Mouse (Mus musculus) adrenal gland, adult 18-20 months (tissue): ENCODE measurements around the gene Plcxd2. TPM values are rescaled to one million over a fixed set of nuclear protein-coding genes. Genes with fewer than 3 reads are reported as not detected.

Source experiments
- DNase-seq, 2 experiments: peaks; one replicate each; pipeline ENCODE4 v3.0.0; 2021 to 2022; ENCODE audit warnings: low spot score in 2 of 2
- total RNA-seq, 2 experiments: library from RNA; stranded (reverse); gene quantifications; 1 replicate in 1 of 2; 2 replicates in 1 of 2; pipeline ENCODE4 v1.2.3; 2021

Gene Plcxd2
- total RNA-seq, 2 experiments from 2014 or later: 0.51 to 0.53 TPM

GRCm38 (mm10) chr16:45942169-45942891 lies 67.7 kb downstream of the Plcxd2 start:
- no peak for DNase-seq

DNA sequence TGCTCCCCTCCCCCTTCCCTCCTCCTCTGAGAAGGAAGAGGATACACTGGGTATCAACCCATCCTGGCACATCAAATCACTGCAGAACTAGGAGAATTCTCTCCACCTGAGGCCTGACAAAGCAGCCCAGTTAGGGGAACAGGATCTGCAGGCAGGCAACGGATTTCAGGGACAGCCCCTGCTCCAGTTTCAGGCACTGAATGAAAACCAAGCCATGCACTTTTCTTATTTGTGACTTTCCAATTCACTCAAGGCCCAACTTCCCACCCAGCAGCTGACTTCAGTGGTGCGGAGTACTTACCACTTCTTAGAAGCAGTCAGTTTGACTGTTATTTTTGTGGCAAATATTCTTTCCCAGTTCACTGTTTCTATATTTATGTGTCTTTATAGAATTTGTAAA lies 69.3 kb downstream of the Plcxd2 start:
- DNase-seq: no peak

DNA sequence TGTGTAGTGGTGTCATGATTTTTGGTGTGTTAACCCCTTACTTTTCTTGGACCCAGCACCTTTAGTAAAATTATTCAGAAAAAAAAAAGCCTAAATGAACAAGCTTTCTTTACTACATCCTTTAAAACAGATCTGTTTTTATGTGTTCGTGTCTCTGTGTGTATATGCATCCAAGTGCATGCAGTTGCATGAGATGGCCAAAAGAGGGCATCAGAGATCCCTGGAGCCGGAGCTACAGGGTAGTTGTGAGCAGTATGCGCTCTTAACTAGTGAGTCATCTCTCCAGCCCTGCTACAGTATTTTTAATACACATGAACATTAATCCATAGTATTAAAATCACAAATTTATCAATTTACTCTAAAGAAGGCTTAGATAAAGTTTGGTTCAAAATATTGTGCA lies 70.6 kb downstream of the Plcxd2 start:
- no peak for DNase-seq

- no peak for DNase-seq
These were observed 72.6 kb downstream of the Plcxd2 start for GRCm38 (mm10) chr16:45937381-45937780.

DNA sequence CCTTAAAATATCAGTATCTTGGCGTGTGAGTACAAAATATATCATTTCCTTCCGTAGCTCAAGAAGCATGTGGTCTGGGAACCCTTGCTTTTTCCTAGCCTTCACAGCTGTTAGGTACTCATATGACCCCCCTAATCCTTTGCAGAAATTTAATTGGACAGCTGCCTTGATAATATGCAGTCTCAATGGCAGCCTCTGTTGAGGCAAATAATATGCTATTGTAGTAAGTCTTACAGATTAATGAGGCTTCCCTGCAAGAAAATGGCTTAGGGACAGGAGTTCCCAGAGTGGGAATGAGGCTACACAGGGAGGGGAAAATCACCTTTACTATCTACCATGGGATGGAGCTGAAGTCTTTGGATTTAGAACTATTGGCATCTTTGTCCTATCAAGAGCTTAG lies 73.5 kb downstream of the Plcxd2 start:
- DNase-seq: no peak

- DNase-seq: no peak
These were observed 74.0 kb downstream of the Plcxd2 start for GRCm38 (mm10) chr16:45935956-45936483.

- no peak for DNase-seq
These were observed 75.2 kb downstream of the Plcxd2 start for GRCm38 (mm10) chr16:45934721-45935407.

DNA sequence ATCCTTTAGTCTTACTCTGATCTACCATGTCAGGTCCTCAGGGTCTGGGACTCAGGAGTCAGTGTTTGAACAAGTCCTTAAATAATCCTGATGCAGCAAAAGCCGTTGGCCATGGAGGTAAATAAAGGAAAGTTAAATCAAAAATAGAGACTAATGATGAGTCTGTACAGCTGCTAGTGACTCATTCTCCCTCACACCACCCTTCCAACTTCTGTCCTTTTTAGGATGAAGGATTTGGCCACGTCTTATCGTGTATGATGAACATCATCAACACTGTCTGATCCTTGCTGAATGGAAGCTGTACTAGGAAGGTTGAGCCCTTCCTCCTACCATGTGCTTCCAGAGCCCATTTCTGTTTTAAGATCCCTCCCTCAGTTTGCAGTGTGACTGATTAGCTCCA lies 79.7 kb downstream of the Plcxd2 start:
- DNase-seq: no peak

DNA sequence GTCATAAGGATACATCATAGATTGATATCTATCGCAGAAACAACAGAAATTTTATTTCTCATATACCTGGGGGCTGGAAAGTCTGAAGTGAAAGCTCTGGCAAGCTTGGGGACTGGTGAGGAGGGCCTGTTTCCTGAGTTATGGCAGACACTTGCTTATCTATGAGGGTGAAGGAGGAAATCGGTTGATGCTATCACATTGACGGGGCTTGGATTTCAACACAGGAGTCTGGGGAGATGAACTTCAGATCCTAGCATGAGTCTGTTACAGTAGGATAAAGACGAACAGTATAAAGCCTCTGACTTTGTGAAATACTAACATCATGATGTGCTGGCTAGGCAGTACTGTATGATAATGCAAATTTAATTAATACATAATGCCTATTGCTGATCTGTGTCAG lies 81.9 kb downstream of the Plcxd2 start:
- DNase-seq: no peak

GRCm38 (mm10) chr16:45927601-45928000 lies 82.4 kb downstream of the Plcxd2 start:
- no peak for DNase-seq

DNA sequence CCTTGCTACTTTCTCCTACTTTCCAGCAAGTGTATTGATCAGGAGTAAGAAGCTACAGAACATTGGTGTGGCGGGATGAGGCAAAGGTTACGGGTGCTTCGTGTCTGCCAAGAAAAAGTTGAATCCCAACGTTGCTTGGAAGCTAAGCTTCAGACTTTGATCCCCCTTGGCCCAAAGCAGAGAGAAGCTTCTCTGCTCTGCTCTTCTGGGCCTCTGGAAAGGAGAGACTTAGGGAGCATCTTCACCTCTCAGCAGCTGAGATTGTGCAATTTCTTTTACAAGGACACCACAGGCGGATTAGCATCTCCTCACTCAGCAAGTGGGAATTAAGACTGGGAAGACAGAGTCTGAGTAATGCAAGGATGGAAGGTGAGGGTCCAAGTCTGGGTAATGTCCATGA lies 83.1 kb downstream of the Plcxd2 start:
- no peak for DNase-seq

GRCm38 (mm10) chr16:45923731-45924424 lies 86.1 kb downstream of the Plcxd2 start:
- no peak for DNase-seq

DNA sequence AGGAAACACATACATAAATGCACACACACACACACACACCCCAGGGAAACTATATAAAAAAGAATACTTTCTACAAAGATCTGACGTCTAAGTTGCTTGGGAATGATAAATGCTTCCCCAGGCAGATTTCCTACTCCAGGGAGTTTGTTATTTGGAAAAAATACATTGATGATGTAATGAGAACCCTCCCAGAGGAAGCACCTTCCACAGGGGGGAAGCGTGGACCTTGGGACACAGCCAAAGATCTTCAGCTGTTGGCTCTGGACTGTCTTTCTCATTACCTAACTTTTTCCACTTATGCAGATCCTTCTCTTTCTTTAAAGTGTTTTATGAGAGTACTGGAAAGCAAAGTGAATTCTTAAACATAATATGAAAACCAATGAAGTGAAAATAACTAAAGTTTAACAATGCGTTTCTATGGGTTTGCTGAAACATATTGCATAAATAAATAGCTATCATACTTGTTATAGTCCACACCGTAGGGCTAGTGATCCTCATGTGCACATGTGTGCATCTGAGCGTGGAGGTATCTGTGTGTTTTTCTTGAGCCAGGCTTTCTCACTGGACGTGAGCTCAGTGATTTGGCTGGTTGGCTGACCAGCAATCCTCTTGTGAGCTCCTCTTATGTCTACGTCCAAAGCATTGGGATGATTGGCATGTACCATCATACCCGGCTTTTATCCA lies 87.3 kb downstream of the Plcxd2 start:
- peak in 1 of 2 experiments; percentile 25 for DNase-seq

DNA sequence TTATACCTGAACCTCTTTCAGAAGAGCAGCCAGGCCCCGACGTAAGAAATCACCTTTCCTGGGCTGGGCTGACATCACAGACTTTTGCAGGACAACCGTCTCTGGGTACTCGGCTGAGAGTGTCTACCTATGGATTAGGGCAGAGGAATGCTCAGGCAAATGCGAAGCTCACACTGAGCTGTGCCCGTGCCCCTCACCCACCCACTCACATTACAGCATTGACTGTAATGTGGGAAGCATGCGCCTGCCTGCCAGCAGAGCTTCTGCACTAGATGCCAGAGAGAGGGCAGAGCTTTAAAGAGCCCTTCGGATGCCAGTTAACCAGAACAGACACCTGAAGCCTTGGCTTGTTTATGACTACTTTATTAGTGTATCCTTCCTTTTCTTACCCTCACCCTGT lies 90.4 kb downstream of the Plcxd2 start:
- no peak for DNase-seq

Other genes with a start within 250 kb of the Plcxd2 start
- gene Phldb2, start 56.6 kb downstream of the Plcxd2 start, total RNA-seq: 10 to 100 TPM; 13.8 to 27.4 TPM
- under 1 TPM in 1 of 2 experiments, not detected in 1; 0.16 TPM for gene Cd96, start 110.0 kb upstream of the Plcxd2 start, total RNA-seq
- gene Gm4737, start 144.9 kb upstream of the Plcxd2 start, total RNA-seq: 10 to 100 TPM; 25.4 to 31.3 TPM